Mouse (Mus musculus): Measurements from ENCODE around the gene Selenow.

GRCm38 (mm10) chr7:15954436-15954835 is 32.2 kb upstream of the Selenow start:
- no peak for TF ChIP-seq CTCF (IDR thresholded peaks at IDR 0.05; ENCODE audit: control insufficient read depth, insufficient read depth, low read length)
- no peak for TF ChIP-seq POLR2A (IDR thresholded peaks at IDR 0.05; ENCODE audit: borderline replicate concordance, control insufficient read depth, low read depth, low read length)
